Comparison of ENCODE assay signal across 1 mouse cellular context in the genomic region with DNA sequence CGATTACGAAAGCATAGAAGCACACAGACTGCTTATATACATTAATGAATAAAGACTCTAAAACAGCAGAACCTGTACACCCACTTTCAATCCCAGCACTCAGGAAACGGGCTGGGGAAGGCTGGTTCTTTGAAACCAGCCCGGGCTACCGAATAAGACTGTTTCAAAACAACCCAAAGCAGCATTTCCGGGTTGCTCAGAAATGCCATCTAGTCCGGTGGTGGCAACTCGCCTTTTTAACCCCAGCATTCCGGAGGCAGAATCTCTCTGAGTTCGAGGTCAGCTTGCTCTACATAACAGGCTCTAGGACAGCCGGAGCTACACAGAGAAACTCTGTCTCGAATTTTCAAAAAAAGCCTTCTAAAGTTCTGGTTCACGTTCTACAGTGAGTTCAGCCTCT.
TF ChIP-seq lines count a peak whose summit lies in the region.

No protein-coding gene starts in this region.

TF ChIP-seq in CH12.LX, 34 proteins besides CTCF, POLR2A, EP300 and RAD21:
- TF ChIP-seq PAX5 (IDR thresholded peaks at IDR 0.05; ENCODE audit: low read length) (no peak), ELF1 (IDR thresholded peaks at IDR 0.05; ENCODE audit: low read depth, low read length) (peak; percentile 66)
TF ChIP-seq in CH12.LX: peak in this region for 1.
